ENCODE assay signal across 19 mouse cellular contexts in the genomic region with DNA sequence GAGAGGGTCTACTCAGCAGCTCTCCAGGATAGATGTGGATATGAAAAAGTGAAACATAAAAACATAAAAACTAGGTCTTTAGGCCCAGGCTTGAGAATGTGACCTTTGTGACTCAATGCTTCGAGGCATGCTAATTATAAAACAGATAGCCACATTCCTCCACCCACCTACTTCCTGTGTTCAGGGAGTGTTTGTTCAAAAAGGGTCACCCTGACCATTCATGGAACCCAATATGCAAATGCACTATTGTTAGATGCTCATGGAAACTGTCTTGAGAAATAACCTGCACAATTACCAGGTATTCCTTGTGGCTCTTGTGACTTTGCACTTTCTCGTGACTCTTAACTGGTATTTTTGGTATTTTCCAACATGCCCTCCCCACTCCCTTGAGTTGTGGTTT.
"Had no signal": no experiment of that assay in that cellular context is flagged by ENCODE, and none has a peak within 500 bp of the region (broad histone marks: within the 10 kb centered on the region; RNA-seq: fewer than 3 reads in every experiment).

No protein-coding gene starts in this region.

- H3K4me3 ChIP-seq: midbrain, embryonic 10.5 days; midbrain, embryonic 12.5 days; myocyte; neural tube, embryonic 13.5 days; neural tube, embryonic 15.5 days had no signal

- H3K4me1 ChIP-seq: midbrain, embryonic 10.5 days; midbrain, embryonic 12.5 days; neural tube, embryonic 13.5 days; neural tube, embryonic 15.5 days had no signal

- H3K9me3 ChIP-seq: midbrain, embryonic 10.5 days; midbrain, embryonic 12.5 days; neural tube, embryonic 13.5 days; neural tube, embryonic 15.5 days had no signal

- DNase-seq: lung, adult 18-20 months; lung, embryonic 14.5 days; lung, postnatal 10 days; lung, postnatal 4 days; midbrain, embryonic 14.5 days; retina, postnatal 1 day; right cerebral cortex, adult 18-20 months; right cerebral cortex, postnatal 25 days; right cerebral cortex, postnatal 4 days; spleen, adult 18-20 months; thymus, adult 2 months; thymus, postnatal 25 days; thymus, postnatal 4 days had no signal

- H3K27ac ChIP-seq: midbrain, embryonic 10.5 days; midbrain, embryonic 12.5 days; neural tube, embryonic 13.5 days; neural tube, embryonic 15.5 days had no signal

- ATAC-seq: midbrain, embryonic 16.5 days had no signal

- H3K36me3 ChIP-seq: midbrain, embryonic 10.5 days; midbrain, embryonic 12.5 days; neural tube, embryonic 13.5 days; neural tube, embryonic 15.5 days had no signal

- H3K27me3 ChIP-seq: midbrain, embryonic 12.5 days; neural tube, embryonic 13.5 days; neural tube, embryonic 15.5 days had no signal

- H3K9ac ChIP-seq: lung, embryonic 14.5 days; midbrain, embryonic 12.5 days; neural tube, embryonic 13.5 days; neural tube, embryonic 15.5 days had no signal

- H3K4me2 ChIP-seq: lung, embryonic 14.5 days; midbrain, embryonic 12.5 days; neural tube, embryonic 13.5 days; neural tube, embryonic 15.5 days had no signal
